Mouse (Mus musculus) heart, embryonic 16.5 days (tissue): ENCODE measurements at regions not wholly inside any gene's neighbourhood (a gene's known extent, or its start where the extent isn't known, plus 50 kb on each side); places are given as distances from the start of the nearest gene placed in this dataset.

Source experiments
- ATAC-seq: fragments of 200-750 bp; cut with Nextera tagmentation; replicated peaks from 2 replicates; pipeline ENCODE4 v1.8.0; 2017; ENCODE audit warnings: moderate number of reproducible peaks; ENCODE audit not compliant: insufficient read depth, low FRiP score; ENCODE audit errors: extremely low read depth
- H3K27ac ChIP-seq: fragments of 300-500 bp; sonication (generic); 2 replicates; pipeline ENCODE4 v1.5.1; 2014; ENCODE audit warnings: mild to moderate bottlenecking, low read length, control low read depth, moderate library complexity
- H3K27me3 ChIP-seq: fragments of 300-500 bp; sonication (generic); 2 replicates; pipeline ENCODE4 v1.6.1; 2014; ENCODE audit warnings: low read length, mixed read lengths; ENCODE audit not compliant: control insufficient read depth, insufficient read depth
- H3K36me3 ChIP-seq: fragments of 300-500 bp; sonication (generic); 2 replicates; pipeline ENCODE4 v1.6.1; 2014; ENCODE audit not compliant: control insufficient read depth, insufficient read depth
- H3K4me1 ChIP-seq: fragments of 300-500 bp; sonication (generic); 2 replicates; pipeline ENCODE4 v1.6.1; 2014; ENCODE audit warnings: low read length, mixed read lengths; ENCODE audit not compliant: control insufficient read depth, insufficient read depth
- H3K4me2 ChIP-seq: fragments of 300-500 bp; sonication (generic); 2 replicates; pipeline ENCODE4 v1.6.1; 2014; ENCODE audit warnings: low read depth, mild to moderate bottlenecking, control low read depth, low read length
- H3K4me3 ChIP-seq: fragments of 300-500 bp; sonication (generic); 2 replicates; pipeline ENCODE4 v1.5.1; 2014; ENCODE audit warnings: mild to moderate bottlenecking, control low read depth, low read length
- H3K9ac ChIP-seq: fragments of 300-500 bp; sonication (generic); 2 replicates; pipeline ENCODE4 v1.6.1; 2014; ENCODE audit warnings: low read length, control low read depth
- H3K9me3 ChIP-seq: fragments of 300-500 bp; sonication (generic); replicated peaks from 2 replicates; pipeline ENCODE4 v1.6.1; 2016; ENCODE audit warnings: low read length; ENCODE audit not compliant: control insufficient read depth
- WGBS: fragments of 180-500 bp; shearing (Covaris S2); extraction: QIAGEN DNeasy Blood & Tissue Kit; methylation state at CpG from one replicate; pipeline ENCODE4 v1.1.7; 2014; 5-methylcytosine and 5-hydroxymethylcytosine counted together

DNA sequence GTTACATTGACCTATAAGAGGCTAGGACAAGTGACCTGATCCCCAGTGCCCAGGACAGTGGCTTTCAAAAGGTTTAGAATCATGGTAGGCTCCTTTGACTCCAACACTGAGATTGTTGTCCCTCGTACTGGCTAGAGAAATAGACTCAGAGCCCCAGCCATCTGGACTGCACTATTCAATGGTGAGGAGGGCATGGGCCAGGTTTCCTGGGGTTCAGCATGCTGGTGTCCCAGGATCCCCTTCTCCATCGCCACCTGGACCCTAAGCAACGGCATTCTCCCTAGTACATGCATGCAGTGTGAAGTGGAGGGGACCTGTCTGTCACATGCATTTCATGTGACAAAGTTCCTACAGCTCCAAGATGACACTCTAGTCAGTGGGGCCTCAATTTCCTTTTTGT lies 243.9 kb downstream of the Matn1 start:
- ATAC-seq: no peak
- H3K4me2 ChIP-seq: no peak overlapping the region
- 82% methylated on average over 3 of the region's 3 CpGs for WGBS
- H3K27me3 ChIP-seq: 0 out of 2 replicates have a peak, but pooled peaks cover 2% of the 10 kb centered on the region
- H3K36me3 ChIP-seq: no peaks in the 10 kb centered on the region
- H3K9me3 ChIP-seq: no peaks in the 10 kb centered on the region
- H3K4me1 ChIP-seq: peaks cover 5% of the 10 kb centered on the region
- no peak overlapping the region for H3K4me3 ChIP-seq
- no peak overlapping the region for H3K27ac ChIP-seq
- no peak overlapping the region for H3K9ac ChIP-seq

GRCm38 (mm10) chr4:131191106-131191880 lies 247.1 kb downstream of the Matn1 start:
- Histone ChIP-seq H3K36me3 (no peaks in the 10 kb centered on the region), H3K27me3 (0 out of 2 replicates have a peak, but pooled peaks cover 2% of the 10 kb centered on the region), H3K4me3 (no peak overlapping the region), H3K27ac (no peak overlapping the region), H3K9me3 (no peaks in the 10 kb centered on the region), H3K4me1 (peaks cover 5% of the 10 kb centered on the region), H3K4me2 (peak overlapping the region; percentile 43; the same call in 1 of the 2 replicates), H3K9ac (no peak overlapping the region)
- WGBS: 33% methylated on average over 13 of the region's 13 CpGs
- peak; percentile 77 for ATAC-seq

DNA sequence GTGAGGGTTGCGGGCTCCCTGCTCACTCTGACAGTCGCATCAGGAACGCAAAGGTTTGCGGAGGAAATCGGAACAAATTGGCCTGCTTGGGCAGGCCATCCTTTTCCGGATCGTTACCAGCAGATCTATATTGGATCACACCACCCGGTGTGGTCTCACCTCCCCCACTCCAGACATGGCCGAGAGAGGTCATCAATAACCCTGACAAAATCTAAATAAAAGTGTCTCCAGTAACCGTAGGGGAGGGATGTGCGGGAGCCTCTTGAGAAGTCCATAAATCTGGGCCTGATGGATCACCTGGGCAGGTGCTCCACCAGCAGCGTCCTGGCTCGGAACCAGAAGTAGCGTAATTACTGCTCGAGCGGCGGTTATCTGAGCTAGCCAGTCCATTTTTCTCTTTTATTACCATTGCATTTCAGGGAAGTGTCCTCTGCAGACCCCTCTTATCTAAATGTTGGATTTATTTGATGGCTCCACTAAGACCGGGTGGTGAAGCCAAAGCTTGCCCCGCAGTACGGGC lies 249.8 kb downstream of the Matn1 start:
- Histone ChIP-seq H3K4me2 (no peak overlapping the region), H3K36me3 (no peaks in the 10 kb centered on the region), H3K4me1 (peaks cover 5% of the 10 kb centered on the region), H3K9me3 (no peaks in the 10 kb centered on the region), H3K27ac (no peak overlapping the region), H3K4me3 (no peak overlapping the region), H3K9ac (no peak overlapping the region), H3K27me3 (0 out of 2 replicates have a peak, but pooled peaks cover 2% of the 10 kb centered on the region)
- WGBS: 73% methylated on average over 20 of the region's 20 CpGs
- ATAC-seq: no peak

GRCm38 (mm10) chr4:131196147-131196546 lies 252.0 kb downstream of the Matn1 start:
- H3K36me3 ChIP-seq: no peaks in the 10 kb centered on the region
- no peak overlapping the region for H3K27ac ChIP-seq
- ATAC-seq: no peak
- no peaks in the 10 kb centered on the region for H3K9me3 ChIP-seq
- no peak overlapping the region for H3K4me2 ChIP-seq
- no peaks in the 10 kb centered on the region for H3K27me3 ChIP-seq
- H3K4me3 ChIP-seq: no peak overlapping the region
- 80% methylated on average over 4 of the region's 4 CpGs for WGBS
- peaks cover 2% of the 10 kb centered on the region for H3K4me1 ChIP-seq
- no peak overlapping the region for H3K9ac ChIP-seq

GRCm38 (mm10) chr4:131203721-131204120 lies 259.5 kb downstream of the Matn1 start:
- 84% methylated on average over 12 of the region's 12 CpGs for WGBS
- no peaks in the 10 kb centered on the region for H3K27me3 ChIP-seq
- no peak overlapping the region for H3K4me2 ChIP-seq
- no peak for ATAC-seq
- no peak overlapping the region for H3K4me3 ChIP-seq
- H3K4me1 ChIP-seq: no peaks in the 10 kb centered on the region
- no peak overlapping the region for H3K9ac ChIP-seq
- no peak overlapping the region for H3K27ac ChIP-seq
- H3K9me3 ChIP-seq: no peaks in the 10 kb centered on the region
- H3K36me3 ChIP-seq: no peaks in the 10 kb centered on the region

DNA sequence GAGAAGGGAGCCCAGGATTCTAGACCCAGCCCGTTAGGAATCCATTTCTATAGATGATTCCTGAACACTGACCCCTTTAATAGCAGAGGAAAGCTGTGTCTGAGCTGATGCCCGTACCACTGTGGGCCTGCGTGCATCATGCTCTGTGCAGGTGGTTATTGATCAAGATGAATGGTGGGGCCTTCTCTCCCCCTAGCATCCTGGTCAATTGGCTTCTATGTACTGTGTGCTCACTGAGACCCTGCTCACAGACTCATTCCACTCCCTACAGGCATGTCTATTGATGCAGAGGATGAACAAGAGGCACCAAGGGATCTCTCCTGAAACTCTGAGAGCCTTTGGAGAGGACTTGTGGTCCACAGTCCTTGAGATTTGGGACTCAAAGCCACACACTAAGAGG lies 260.5 kb downstream of the Matn1 start:
- Histone ChIP-seq H3K4me1 (no peaks in the 10 kb centered on the region), H3K27me3 (no peaks in the 10 kb centered on the region), H3K36me3 (no peaks in the 10 kb centered on the region), H3K27ac (no peak overlapping the region), H3K9me3 (no peaks in the 10 kb centered on the region), H3K4me2 (no peak overlapping the region), H3K4me3 (no peak overlapping the region), H3K9ac (no peak overlapping the region)
- no peak for ATAC-seq
- WGBS: 80% methylated on average over 3 of the region's 3 CpGs

DNA sequence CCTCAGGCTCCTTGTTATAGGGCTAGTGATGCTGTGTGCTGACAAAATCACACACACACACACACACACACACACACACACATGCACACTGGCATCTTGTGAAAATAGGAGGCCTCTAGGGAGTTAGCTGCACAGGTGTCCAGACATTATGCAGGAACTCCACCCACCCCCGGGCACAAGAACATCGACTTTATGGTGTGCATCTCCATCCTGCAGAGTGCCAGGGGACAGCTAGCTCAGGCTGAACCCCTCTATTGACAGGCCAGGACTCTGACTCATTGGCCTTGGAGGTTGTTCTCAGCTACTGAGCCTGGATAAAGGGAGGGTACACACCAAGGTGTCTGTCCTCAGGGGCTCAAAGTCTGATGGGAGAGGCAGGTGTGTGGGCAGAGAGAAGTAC lies 260.9 kb downstream of the Matn1 start:
- Histone ChIP-seq H3K9me3 (no peaks in the 10 kb centered on the region), H3K27me3 (no peaks in the 10 kb centered on the region), H3K4me3 (no peak overlapping the region), H3K27ac (no peak overlapping the region), H3K36me3 (no peaks in the 10 kb centered on the region), H3K9ac (no peak overlapping the region), H3K4me2 (no peak overlapping the region), H3K4me1 (no peaks in the 10 kb centered on the region)
- 80% methylated on average over 2 of the region's 2 CpGs for WGBS
- ATAC-seq: no peak

DNA sequence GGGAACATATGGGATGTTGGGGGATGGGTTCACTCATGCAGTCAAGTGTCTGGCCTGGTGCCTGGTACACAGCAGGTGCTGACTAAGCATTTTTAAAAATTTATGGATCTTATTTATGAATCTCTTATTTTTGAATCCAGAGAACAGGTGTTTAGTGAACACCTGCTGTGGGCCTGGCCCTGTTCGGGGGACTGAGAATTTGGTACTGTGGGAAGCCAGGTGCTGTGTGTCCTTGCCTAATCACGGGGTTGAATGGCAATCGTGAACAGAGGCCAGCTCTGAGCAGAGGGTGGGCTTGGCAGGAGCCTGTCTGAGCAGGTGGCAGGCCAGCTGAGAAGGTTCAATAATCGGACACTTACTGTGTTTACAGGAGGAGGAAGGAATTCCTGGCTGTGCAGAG lies 261.5 kb downstream of the Matn1 start:
- no peaks in the 10 kb centered on the region for H3K9me3 ChIP-seq
- no peak overlapping the region for H3K4me3 ChIP-seq
- no peak overlapping the region for H3K9ac ChIP-seq
- H3K27ac ChIP-seq: no peak overlapping the region
- H3K27me3 ChIP-seq: no peaks in the 10 kb centered on the region
- H3K36me3 ChIP-seq: no peaks in the 10 kb centered on the region
- no peaks in the 10 kb centered on the region for H3K4me1 ChIP-seq
- no peak overlapping the region for H3K4me2 ChIP-seq
- WGBS: 63% methylated on average over 4 of the region's 4 CpGs
- no peak for ATAC-seq

GRCm38 (mm10) chr4:131206181-131206885 lies 262.1 kb downstream of the Matn1 start:
- peaks cover 3% of the 10 kb centered on the region; the same call in 1 of the 2 replicates for H3K9me3 ChIP-seq
- no peaks in the 10 kb centered on the region for H3K27me3 ChIP-seq
- no peak overlapping the region for H3K27ac ChIP-seq
- ATAC-seq: no peak
- no peak overlapping the region for H3K4me2 ChIP-seq
- H3K36me3 ChIP-seq: no peaks in the 10 kb centered on the region
- H3K4me1 ChIP-seq: no peaks in the 10 kb centered on the region
- H3K9ac ChIP-seq: no peak overlapping the region
- WGBS: 80% methylated on average over 8 of the region's 8 CpGs
- H3K4me3 ChIP-seq: no peak overlapping the region
